Mouse (Mus musculus): ENCODE results near the gene Cxcl17. TPM values are rescaled to one million over a fixed set of nuclear protein-coding genes. Genes with fewer than 3 reads are reported as not detected.

Cxcl17 gene
- polyA plus RNA-seq, 1 experiment from 2014 or later, result 0.59 TPM

DNA sequence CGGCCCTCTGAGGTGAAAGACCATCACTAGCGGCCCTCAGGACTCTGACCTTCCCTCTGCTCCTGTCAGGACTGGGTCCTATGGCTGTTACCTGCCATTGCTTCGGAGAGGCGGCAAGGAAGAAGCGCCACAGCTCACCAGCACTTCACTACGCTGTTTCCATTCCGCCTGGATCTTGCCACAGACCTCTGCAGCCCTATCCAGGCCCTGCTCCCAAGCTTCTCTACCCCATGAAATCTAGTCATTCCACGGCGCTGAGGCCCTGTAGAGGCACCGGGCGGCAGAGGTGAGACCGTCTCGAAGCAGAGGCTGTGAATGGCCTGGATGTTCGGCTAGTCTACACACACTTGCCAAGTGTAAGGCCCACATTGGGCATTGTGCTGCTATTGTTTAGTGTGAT, 16.1 kb downstream of the Cxcl17 start:
- no peak for ATAC-seq (ENCODE audit: insufficient number of reproducible peaks, insufficient read depth, low FRiP score, low TSS enrichment)
- no peaks in the 10 kb centered on the region for H3K36me3 ChIP-seq
- no peaks in the 10 kb centered on the region for H3K27me3 ChIP-seq
- peaks cover 23% of the 10 kb centered on the region for H3K4me1 ChIP-seq
- no peak overlapping the region for H3K4me3 ChIP-seq
- WGBS, result 90% methylated on average over 14 of the region's 14 CpGs
- H3K9me3 ChIP-seq, result no peaks in the 10 kb centered on the region
- 0 out of 2 replicates have a peak overlapping the region, but pooled peaks have one; percentile 26 for H3K27ac ChIP-seq
- peak overlapping the region; percentile 73 for H3K4me2 ChIP-seq (replicated peaks)
- no peak overlapping the region for H3K9ac ChIP-seq

DNA sequence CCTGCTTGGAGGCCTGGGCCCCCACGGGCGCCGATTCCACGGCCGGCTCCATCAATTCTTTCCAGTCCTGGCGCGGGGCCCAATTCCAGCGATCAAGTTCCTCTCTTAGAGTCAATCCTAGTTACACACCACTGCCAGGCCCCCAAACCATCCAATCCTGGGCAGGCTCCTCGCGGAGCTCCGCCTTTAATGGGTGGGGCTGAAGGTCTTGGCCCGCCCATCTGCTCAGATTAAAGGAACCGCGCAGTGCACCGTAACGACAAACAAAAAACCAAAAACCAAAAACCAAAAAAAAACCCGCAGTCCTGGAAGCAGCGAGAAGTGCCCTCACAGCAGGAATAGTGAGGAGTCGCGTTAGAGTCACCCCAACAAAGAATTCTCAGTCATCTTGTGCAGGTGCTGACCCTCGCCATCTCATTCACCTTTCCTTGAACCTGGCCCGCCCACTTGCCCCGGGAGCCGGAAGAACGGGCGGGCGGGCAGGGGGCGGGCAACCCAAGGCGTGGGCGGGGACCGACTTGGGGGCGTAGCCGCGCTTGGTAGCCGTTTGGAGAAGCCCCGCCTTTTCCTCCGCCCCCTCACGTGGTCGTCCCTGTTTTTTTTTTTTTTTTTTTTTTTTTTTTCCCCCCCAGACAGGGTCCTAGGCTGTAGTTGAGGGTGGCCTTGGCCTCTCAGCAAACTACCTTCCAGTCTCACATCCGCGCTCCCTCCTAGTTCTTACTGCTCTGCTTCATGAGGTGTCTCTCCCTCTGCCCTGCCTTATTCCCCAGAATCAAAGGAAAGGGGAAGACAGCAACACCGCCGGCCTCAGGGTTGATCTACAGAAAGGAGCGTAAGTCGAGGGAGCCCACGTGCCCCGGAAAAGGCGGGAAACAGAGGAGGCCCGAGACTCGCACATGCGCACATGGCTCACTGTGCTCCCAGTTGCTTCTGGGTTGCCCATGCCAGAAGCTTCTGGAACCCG, 16.8 kb downstream of the Cxcl17 start:
- peak; percentile 94 for ATAC-seq (ENCODE audit: insufficient number of reproducible peaks, insufficient read depth, low FRiP score, low TSS enrichment)
- H3K9ac ChIP-seq, result peak overlapping the region; percentile 75
- peak overlapping the region; percentile 73 for H3K4me2 ChIP-seq (replicated peaks)
- H3K36me3 ChIP-seq, result no peaks in the 10 kb centered on the region
- peaks cover 19% of the 10 kb centered on the region for H3K4me1 ChIP-seq
- WGBS, result 8% methylated on average over 52 of the region's 52 CpGs
- H3K4me3 ChIP-seq, result peak overlapping the region; percentile 67
- no peaks in the 10 kb centered on the region for H3K9me3 ChIP-seq
- H3K27me3 ChIP-seq, result no peaks in the 10 kb centered on the region
- peak overlapping the region; percentile 54 for H3K27ac ChIP-seq

GRCm38 (mm10) chr7:25395186-25395557, 17.5 kb downstream of the Cxcl17 start:
- peak; percentile 37 for ATAC-seq (ENCODE audit: insufficient number of reproducible peaks, insufficient read depth, low FRiP score, low TSS enrichment)
- Histone ChIP-seq H3K4me3 (peak overlapping the region; percentile 67), H3K27me3 (no peaks in the 10 kb centered on the region), H3K9ac (peak overlapping the region; percentile 75), H3K27ac (peak overlapping the region; percentile 54; the same call in 1 of the 2 replicates), H3K4me1 (peaks cover 19% of the 10 kb centered on the region), H3K4me2 (replicated peaks) (peak overlapping the region; percentile 73), H3K36me3 (no peaks in the 10 kb centered on the region), H3K9me3 (no peaks in the 10 kb centered on the region)
- 1% methylated on average over 22 of the region's 22 CpGs for WGBS

GRCm38 (mm10) chr7:25394754-25395153, 17.9 kb downstream of the Cxcl17 start:
- ATAC-seq (ENCODE audit: insufficient number of reproducible peaks, insufficient read depth, low FRiP score, low TSS enrichment), result no peak
- no peak overlapping the region for H3K27ac ChIP-seq
- H3K4me1 ChIP-seq, result peaks cover 24% of the 10 kb centered on the region

DNA sequence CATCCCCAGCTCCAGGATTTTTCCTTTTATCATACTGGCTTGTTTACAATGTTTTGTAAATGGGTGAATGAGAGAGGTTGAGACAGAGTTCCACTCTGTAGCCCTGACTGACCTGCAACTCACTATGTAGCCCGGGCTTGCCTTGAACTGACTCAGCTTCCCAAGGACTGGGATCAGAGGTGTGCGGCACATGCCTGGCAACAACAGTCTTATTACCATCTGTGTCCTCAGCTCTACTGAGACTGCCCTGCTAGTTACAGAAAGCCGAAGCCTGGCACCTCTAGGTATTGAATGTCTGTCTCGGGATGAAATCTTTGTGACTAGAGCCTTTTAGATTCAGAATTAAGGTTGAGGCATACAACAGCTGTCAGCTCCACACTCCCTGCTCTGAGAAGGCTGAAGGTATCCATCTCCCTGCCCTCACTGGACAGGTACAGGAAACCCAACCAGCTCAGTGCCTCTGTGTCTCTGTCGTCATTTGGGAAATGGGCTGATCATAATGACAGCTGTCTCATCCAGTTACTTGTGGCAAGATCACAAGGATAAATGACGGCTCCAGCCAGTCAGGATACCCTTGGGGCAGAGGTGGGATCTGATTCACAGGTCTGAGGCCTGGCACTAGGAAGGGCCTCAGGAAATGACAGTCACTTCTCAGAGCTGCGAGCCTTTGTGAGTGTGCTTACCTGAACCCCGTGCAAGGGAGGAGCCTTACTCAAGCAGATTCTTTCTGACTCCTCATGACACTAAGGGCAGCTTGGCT, 19.1 kb downstream of the Cxcl17 start:
- H3K4me1 ChIP-seq, result peaks cover 26% of the 10 kb centered on the region
- peak overlapping the region; percentile 67; the same call in 1 of the 2 replicates for H3K4me3 ChIP-seq
- H3K27me3 ChIP-seq, result no peaks in the 10 kb centered on the region
- no peak overlapping the region for H3K27ac ChIP-seq
- H3K4me2 ChIP-seq (replicated peaks), result peak overlapping the region; percentile 73
- no peaks in the 10 kb centered on the region for H3K9me3 ChIP-seq
- H3K9ac ChIP-seq, result no peak overlapping the region
- 0 out of 2 replicates have a peak, but pooled peaks cover 6% of the 10 kb centered on the region for H3K36me3 ChIP-seq
- no peak for ATAC-seq (ENCODE audit: insufficient number of reproducible peaks, insufficient read depth, low FRiP score, low TSS enrichment)
- WGBS, result 65% methylated on average over 8 of the region's 8 CpGs

More at GRCm38 (mm10) chr7:25394754-25395153, 17.9 kb downstream of the Cxcl17 start:
- H3K27me3 ChIP-seq, result no peaks in the 10 kb centered on the region
- H3K4me2 ChIP-seq (replicated peaks), result peak overlapping the region; percentile 73
- peak overlapping the region; percentile 67 for H3K4me3 ChIP-seq
- peak overlapping the region; percentile 75 for H3K9ac ChIP-seq
- no peaks in the 10 kb centered on the region for H3K36me3 ChIP-seq
- WGBS, result 14% methylated on average over 7 of the region's 7 CpGs
- no peaks in the 10 kb centered on the region for H3K9me3 ChIP-seq

GRCm38 (mm10) chr7:25392851-25393250, 19.8 kb downstream of the Cxcl17 start:
- 37% methylated on average over 7 of the region's 7 CpGs for WGBS
- no peak overlapping the region for H3K9ac ChIP-seq
- H3K4me2 ChIP-seq (replicated peaks), result 0 out of 2 replicates have a peak overlapping the region, but pooled peaks have one; percentile 10
- H3K9me3 ChIP-seq, result no peaks in the 10 kb centered on the region
- H3K4me1 ChIP-seq, result peaks cover 26% of the 10 kb centered on the region
- H3K36me3 ChIP-seq, result peaks cover 14% of the 10 kb centered on the region
- H3K27me3 ChIP-seq, result no peaks in the 10 kb centered on the region
- no peak overlapping the region for H3K27ac ChIP-seq
- ATAC-seq (ENCODE audit: insufficient number of reproducible peaks, insufficient read depth, low FRiP score, low TSS enrichment), result no peak
- H3K4me3 ChIP-seq, result no peak overlapping the region

DNA sequence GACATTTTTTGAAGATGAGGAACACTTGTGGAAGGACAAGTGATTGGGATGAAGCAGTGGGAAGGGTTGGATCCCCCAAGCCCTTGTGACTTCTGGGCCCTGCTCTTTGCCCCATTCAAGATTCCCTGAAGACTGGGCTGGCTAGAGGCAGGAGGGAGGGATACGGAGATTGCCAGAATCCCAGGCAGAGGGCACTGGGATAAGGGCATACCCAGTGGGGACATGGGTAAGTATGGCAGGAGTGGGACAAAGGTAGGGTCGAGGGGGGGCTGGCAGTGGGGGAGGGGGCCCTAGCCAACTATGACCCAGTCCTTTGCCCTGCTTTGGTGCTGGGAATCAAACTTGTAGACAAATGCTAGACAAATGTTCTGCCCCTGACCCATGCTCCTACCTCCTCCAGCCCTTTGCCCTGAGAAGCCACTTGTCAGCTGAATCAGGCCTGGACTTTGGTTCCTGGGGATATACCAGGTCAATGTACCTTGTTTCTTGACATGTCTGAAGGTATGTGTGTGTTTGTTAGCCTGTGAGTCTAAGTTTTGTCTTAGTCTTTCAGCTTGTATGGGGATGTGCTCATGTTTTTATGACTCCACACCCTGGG, 20.7 kb downstream of the Cxcl17 start:
- Histone ChIP-seq H3K4me3 (no peak overlapping the region), H3K9me3 (no peaks in the 10 kb centered on the region), H3K4me2 (replicated peaks) (no peak overlapping the region), H3K9ac (no peak overlapping the region), H3K27me3 (no peaks in the 10 kb centered on the region), H3K27ac (no peak overlapping the region), H3K36me3 (peaks cover 21% of the 10 kb centered on the region), H3K4me1 (peaks cover 26% of the 10 kb centered on the region)
- WGBS, result 73% methylated on average over 2 of the region's 2 CpGs
- ATAC-seq (ENCODE audit: insufficient number of reproducible peaks, insufficient read depth, low FRiP score, low TSS enrichment), result no peak

DNA sequence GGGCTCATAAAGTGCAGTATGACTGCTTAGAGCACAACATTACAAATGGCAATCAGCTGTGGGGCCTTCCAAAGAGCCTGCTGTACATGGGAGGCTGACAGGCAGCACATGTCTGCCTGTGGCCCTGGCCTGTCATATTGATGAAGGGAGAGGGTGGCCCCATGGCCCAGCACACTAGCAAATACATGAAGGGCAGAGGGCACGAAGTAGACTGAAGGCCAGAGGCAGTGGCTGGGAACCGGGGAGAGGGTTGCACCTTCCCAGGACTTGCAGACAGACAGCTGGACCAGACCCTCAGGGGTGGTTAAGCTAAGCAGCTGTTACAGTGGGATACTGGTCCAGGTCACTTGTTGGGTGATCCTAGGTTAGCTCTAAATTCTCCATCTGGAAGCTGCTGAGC, 21.7 kb downstream of the Cxcl17 start:
- H3K9ac ChIP-seq, result no peak overlapping the region
- H3K4me2 ChIP-seq (replicated peaks), result no peak overlapping the region
- no peak for ATAC-seq (ENCODE audit: insufficient number of reproducible peaks, insufficient read depth, low FRiP score, low TSS enrichment)

GRCm38 (mm10) chr7:25390054-25390770, 22.5 kb downstream of the Cxcl17 start:
- H3K9ac ChIP-seq, result no peak overlapping the region
- no peak overlapping the region for H3K4me3 ChIP-seq
- peaks cover 26% of the 10 kb centered on the region for H3K4me1 ChIP-seq
- no peak overlapping the region for H3K4me2 ChIP-seq (replicated peaks)
- H3K27ac ChIP-seq, result no peak overlapping the region
- 37% methylated on average over 8 of the region's 8 CpGs for WGBS
- no peaks in the 10 kb centered on the region for H3K9me3 ChIP-seq
- peaks cover 38% of the 10 kb centered on the region for H3K36me3 ChIP-seq
- no peak for ATAC-seq (ENCODE audit: insufficient number of reproducible peaks, insufficient read depth, low FRiP score, low TSS enrichment)
- no peaks in the 10 kb centered on the region for H3K27me3 ChIP-seq

More for the DNA sequence above, 21.7 kb downstream of the Cxcl17 start:
- Histone ChIP-seq H3K4me3 (no peak overlapping the region), H3K9me3 (no peaks in the 10 kb centered on the region), H3K36me3 (peaks cover 30% of the 10 kb centered on the region), H3K27me3 (no peaks in the 10 kb centered on the region), H3K4me1 (peaks cover 26% of the 10 kb centered on the region), H3K27ac (no peak overlapping the region)
- WGBS, result 41% methylated on average over 2 of the region's 2 CpGs

- no peak for ATAC-seq (ENCODE audit: insufficient number of reproducible peaks, insufficient read depth, low FRiP score, low TSS enrichment)
- 87% methylated on average over 7 of the region's 7 CpGs for WGBS
- no peak overlapping the region for H3K9ac ChIP-seq
These were observed 23.8 kb downstream of the Cxcl17 start for GRCm38 (mm10) chr7:25388916-25389315.

More at GRCm38 (mm10) chr7:25388916-25389315, 23.8 kb downstream of the Cxcl17 start:
- H3K27me3 ChIP-seq, result no peaks in the 10 kb centered on the region
- no peak overlapping the region for H3K4me2 ChIP-seq (replicated peaks)
- H3K4me1 ChIP-seq, result peaks cover 16% of the 10 kb centered on the region
- no peak overlapping the region for H3K27ac ChIP-seq
- no peaks in the 10 kb centered on the region for H3K9me3 ChIP-seq
- no peak overlapping the region for H3K4me3 ChIP-seq
- H3K36me3 ChIP-seq, result peaks cover 51% of the 10 kb centered on the region

Measured in embryonic facial prominence, embryonic 12.5 days (tissue).